Mouse (Mus musculus): ENCODE measurements around the gene Lzts2. TPM values are rescaled to one million over a fixed set of nuclear protein-coding genes. Genes with fewer than 3 reads are reported as not detected.
A peak's percentile ranks its signal among the peaks of the same experiment; 100 is the strongest.

Gene Lzts2
- polyA plus RNA-seq, 1 experiment from 2014 or later: 26.2 TPM

DNA sequence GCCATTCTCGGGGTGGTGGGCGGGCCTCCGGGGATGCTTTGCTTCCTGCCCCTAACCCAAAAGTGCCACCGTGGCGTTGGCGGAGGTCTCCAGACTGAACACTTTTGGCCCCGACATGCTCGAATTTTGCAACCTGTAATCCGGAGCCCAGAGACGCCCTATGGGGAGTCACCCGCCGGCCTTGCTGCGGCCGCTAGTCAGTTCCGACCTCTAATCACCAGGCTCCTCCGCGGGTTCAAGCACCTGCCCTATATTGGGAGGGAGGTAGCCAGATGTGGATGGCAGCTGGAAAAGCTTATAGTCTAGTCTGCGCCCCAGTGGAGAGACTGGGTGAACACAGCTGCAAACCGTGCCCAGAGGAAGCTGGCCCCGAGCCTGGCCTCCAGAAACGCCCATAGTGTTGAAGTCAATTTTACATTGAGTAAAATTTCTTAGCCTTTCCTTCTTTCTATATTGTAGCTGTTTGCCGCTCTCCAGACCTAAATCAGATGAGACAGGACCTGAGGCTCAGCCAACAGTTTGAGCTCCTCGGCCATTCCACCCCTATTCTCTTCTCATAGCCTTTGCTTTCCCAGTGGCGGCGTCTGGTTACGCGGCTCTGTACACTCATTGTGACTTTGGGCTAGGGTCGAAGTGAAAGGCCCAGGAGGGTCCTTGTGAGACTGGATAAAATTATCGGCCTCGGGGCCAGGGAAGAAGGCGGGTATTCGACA is 61.3 kb downstream of the Lzts2 start:
- 2% methylated on average over 32 of the region's 32 CpGs for WGBS
- TF ChIP-seq CTCF (IDR thresholded peaks at IDR 0.05; ENCODE audit: low read depth): peak; percentile 40
- ATAC-seq: peak; percentile 41

DNA sequence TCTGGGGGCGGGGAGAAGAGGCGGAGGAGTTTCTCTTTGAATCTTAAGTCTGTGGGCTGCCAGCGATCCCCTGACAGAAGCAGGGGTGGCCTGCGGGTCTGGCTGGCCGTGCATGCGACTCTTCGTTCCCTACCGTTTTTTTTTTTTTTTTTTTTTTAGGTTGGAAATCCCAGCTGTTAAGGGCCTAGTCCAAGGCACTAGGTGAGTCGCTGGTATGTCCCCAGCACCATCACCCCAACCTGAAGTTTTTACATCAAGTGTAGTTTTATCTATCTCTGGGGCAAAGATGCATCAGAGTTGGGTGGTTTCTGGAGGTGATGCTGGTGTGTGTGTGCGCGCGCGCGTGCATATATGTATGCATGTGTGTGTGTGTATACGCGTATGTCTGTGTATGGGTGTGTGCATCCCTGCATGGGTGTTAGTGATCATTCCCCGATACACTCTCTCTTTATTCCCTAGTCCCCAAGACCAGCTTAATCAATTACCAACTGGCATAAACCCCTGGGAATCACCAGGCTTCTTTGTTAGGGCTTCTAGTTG is 61.9 kb downstream of the Lzts2 start:
- TF ChIP-seq CTCF (IDR thresholded peaks at IDR 0.05; ENCODE audit: low read depth): no peak
- Histone ChIP-seq H3K4me2 (replicated peaks; ENCODE audit: low read depth) (peak overlapping the region; percentile 92), H3K9ac (ENCODE audit: low read depth, low read length) (no peak overlapping the region), H3K27me3 (replicated peaks; ENCODE audit: control insufficient read depth, insufficient read depth, low read length) (peaks cover 46% of the 10 kb centered on the region), H3K9me3 (ENCODE audit: control insufficient read depth) (no peaks in the 10 kb centered on the region), H3K27ac (ENCODE audit: low read depth, low read length) (no peak overlapping the region), H3K4me1 (replicated peaks; ENCODE audit: control insufficient read depth, insufficient read depth, low read length) (peaks cover 4% of the 10 kb centered on the region; the same call in 1 of the 2 replicates), H3K4me3 (ENCODE audit: low read depth, low read length) (peak overlapping the region; percentile 47), H3K36me3 (ENCODE audit: control insufficient read depth, insufficient read depth) (no peaks in the 10 kb centered on the region)
- ATAC-seq: no peak
- 14% methylated on average over 16 of the region's 17 CpGs for WGBS

More for the DNA sequence above, 61.3 kb downstream of the Lzts2 start:
- peaks cover 39% of the 10 kb centered on the region for H3K27me3 ChIP-seq (replicated peaks; ENCODE audit: control insufficient read depth, insufficient read depth, low read length)
- peak overlapping the region; percentile 47 for H3K4me3 ChIP-seq (ENCODE audit: low read depth, low read length)
- H3K27ac ChIP-seq (ENCODE audit: low read depth, low read length): peak overlapping the region; percentile 90; the same call in 1 of the 2 replicates
- H3K4me2 ChIP-seq (replicated peaks; ENCODE audit: low read depth): peak overlapping the region; percentile 92
- H3K36me3 ChIP-seq (ENCODE audit: control insufficient read depth, insufficient read depth): no peaks in the 10 kb centered on the region
- H3K9ac ChIP-seq (ENCODE audit: low read depth, low read length): peak overlapping the region; percentile 61
- no peaks in the 10 kb centered on the region for H3K9me3 ChIP-seq (ENCODE audit: control insufficient read depth)
- peaks cover 4% of the 10 kb centered on the region; the same call in 1 of the 2 replicates for H3K4me1 ChIP-seq (replicated peaks; ENCODE audit: control insufficient read depth, insufficient read depth, low read length)

Other genes with a start within 250 kb of the Lzts2 start
- gene Slf2, start 83.3 kb upstream of the Lzts2 start, polyA plus RNA-seq (2015; fragmentation: Nextera tagmentation; extraction: Ambion mirVana): 11.4 and 13.4 TPM in 2 replicates
- gene Sema4g, start 25.3 kb upstream of the Lzts2 start, polyA plus RNA-seq (2015; fragmentation: Nextera tagmentation; extraction: Ambion mirVana): 7.8 and 10.0 TPM in 2 replicates
- 7.1 and 7.4 TPM in 2 replicates for gene Twnk, start 8.8 kb upstream of the Lzts2 start, polyA plus RNA-seq (2015; fragmentation: Nextera tagmentation; extraction: Ambion mirVana)
- 80.1 and 83.0 TPM in 2 replicates for gene Mrpl43, start 8.0 kb upstream of the Lzts2 start, polyA plus RNA-seq (2015; fragmentation: Nextera tagmentation; extraction: Ambion mirVana)
- gene Pdzd7, start 31.3 kb downstream of the Lzts2 start, polyA plus RNA-seq (2015; fragmentation: Nextera tagmentation; extraction: Ambion mirVana): 0.22 and 0.37 TPM in 2 replicates
- 15.1 and 17.5 TPM in 2 replicates for gene Sfxn3, start 33.1 kb downstream of the Lzts2 start, polyA plus RNA-seq (2015; fragmentation: Nextera tagmentation; extraction: Ambion mirVana)
- gene Kazald1, start 60.8 kb downstream of the Lzts2 start, polyA plus RNA-seq (2015; fragmentation: Nextera tagmentation; extraction: Ambion mirVana): 1.2 and 2.1 TPM in 2 replicates
- gene Tlx1, start 136.3 kb downstream of the Lzts2 start, polyA plus RNA-seq (2015; fragmentation: Nextera tagmentation; extraction: Ambion mirVana): not detected in 2 replicates
- gene Lbx1, start 221.4 kb downstream of the Lzts2 start, polyA plus RNA-seq (2015; fragmentation: Nextera tagmentation; extraction: Ambion mirVana): not detected in 2 replicates